Comparison of ENCODE assay signal across 8 mouse cellular contexts in genomic region chr7:25802241-25803125, GRCm38 (mm10). TPM values are rescaled to one million over a fixed set of nuclear protein-coding genes. Genes with fewer than 3 reads are reported as not detected.
DNase-seq lines count a peak whose midpoint lies in the region; ATAC-seq and TF ChIP-seq lines count a peak whose summit lies in the region.

No protein-coding gene starts in this region.

- peak overlapping the region; percentile 27 for H3K4me3 ChIP-seq in ES-Bruce4 (ENCODE audit: low read depth, low read length)
- 0 out of 2 replicates have a peak overlapping the region, but pooled peaks have one; percentile 6 for H3K4me3 ChIP-seq in brown adipose tissue, adult 24 weeks (ENCODE audit: insufficient read depth, low read depth, low read length)
- no peak overlapping the region for H3K4me3 ChIP-seq in lung, postnatal 0 days (ENCODE audit: low read depth, low read length)

- no peak for TF ChIP-seq POLR2A in ES-Bruce4 (IDR thresholded peaks at IDR 0.05; ENCODE audit: insufficient read depth, low read length)

- TF ChIP-seq CTCF in ES-Bruce4 (IDR thresholded peaks at IDR 0.05; ENCODE audit: low read depth, low read length), result no peak
- no peak for TF ChIP-seq CTCF in lung, postnatal 0 days (IDR thresholded peaks at IDR 0.05)

- H3K27ac ChIP-seq in ES-Bruce4 (ENCODE audit: insufficient read depth, low read length), result no peak overlapping the region
- H3K27ac ChIP-seq in brown adipose tissue, adult 24 weeks (replicated peaks; ENCODE audit: low read depth, low read length), result peak overlapping the region; percentile 63
- H3K27ac ChIP-seq in lung, postnatal 0 days (ENCODE audit: low read length), result peak overlapping the region; percentile 86

- WGBS in lung, postnatal 0 days, result 25% methylated on average over 24 of the region's 24 CpGs

- no peaks in the 10 kb centered on the region for H3K27me3 ChIP-seq in ES-Bruce4 (ENCODE audit: control insufficient read depth, insufficient read depth, low read length, poor library complexity, severe bottlenecking)
- H3K27me3 ChIP-seq in lung, postnatal 0 days (replicated peaks; ENCODE audit: insufficient read depth, low read length), result no peaks in the 10 kb centered on the region

- no peak overlapping the region for H3K9ac ChIP-seq in ES-Bruce4 (ENCODE audit: low read depth, poor library complexity, severe bottlenecking)
- H3K9ac ChIP-seq in lung, postnatal 0 days (replicated peaks; ENCODE audit: low read depth), result no peak overlapping the region

- peak overlapping the region; percentile 25; the same call in 1 of the 2 replicates for H3K4me2 ChIP-seq in lung, postnatal 0 days (replicated peaks; ENCODE audit: low read depth, low read length)

- no peaks in the 10 kb centered on the region for H3K36me3 ChIP-seq in ES-Bruce4 (ENCODE audit: control insufficient read depth, insufficient read depth, low read length, poor library complexity, severe bottlenecking)
- no peaks in the 10 kb centered on the region for H3K36me3 ChIP-seq in lung, postnatal 0 days (ENCODE audit: insufficient read depth, low read length)

- TF ChIP-seq EP300 in ES-Bruce4 (IDR thresholded peaks at IDR 0.05; ENCODE audit: insufficient read depth, low read depth, low read length), result peak; percentile 45; the same call in 1 of the 2 replicates
- peak; percentile 45; the same call in 1 of the 2 replicates for TF ChIP-seq EP300 in lung, postnatal 0 days (IDR thresholded peaks at IDR 0.05)

- H3K4me1 ChIP-seq in ES-Bruce4 (ENCODE audit: control insufficient read depth, insufficient read depth, low read length), result peaks cover 2% of the 10 kb centered on the region
- H3K4me1 ChIP-seq in brown adipose tissue, adult 24 weeks (ENCODE audit: control insufficient read depth, insufficient read depth, insufficient read length, low read length), result no peaks in the 10 kb centered on the region
- peaks cover 3% of the 10 kb centered on the region; the same call in 1 of the 2 replicates for H3K4me1 ChIP-seq in lung, postnatal 0 days (ENCODE audit: insufficient read depth, low read depth, low read length)

- peak; percentile 88 for DNase-seq in heart, adult 8-10 months (ENCODE audit: low spot score)
- DNase-seq in kidney, adult 9 months, result peak; percentile 52
- DNase-seq in lung, postnatal 0 days (ENCODE audit: low spot score), result peak; percentile 93
- peak; percentile 88 to 89 for DNase-seq in urinary bladder, postnatal 4 days (ENCODE audit: low spot score in 2 of 2)
- DNase-seq in cerebellum, adult 18-20 months, result no peak
- DNase-seq in spleen, adult 18-20 months, result no peak

- peak; percentile 86 for ATAC-seq in lung, postnatal 0 days

- no peaks in the 10 kb centered on the region for H3K9me3 ChIP-seq in ES-Bruce4 (replicated peaks; ENCODE audit: control insufficient read depth, insufficient read depth, low read length, poor library complexity, severe bottlenecking)
- H3K9me3 ChIP-seq in lung, postnatal 0 days (ENCODE audit: low read length), result no peaks in the 10 kb centered on the region

RNA-seq across cellular contexts. Expression of gene Axl, which starts 14.0 kb away (rescaled TPM):
- 16.4 and 21.5 TPM in 2 replicates for polyA plus RNA-seq in ES-Bruce4 (2011; ENCODE audit: insufficient read depth, insufficient read length, low read depth, missing spikeins)
- polyA plus RNA-seq in brown adipose tissue, adult 24 weeks (2012; ENCODE audit: insufficient read depth, insufficient read length, missing spikeins), result 18.6 and 24.1 TPM in 2 replicates
- total RNA-seq in heart, adult 8-10 months (2022), result 10 to 100 TPM; 50.2 to 70.9 (median 65.9) TPM
- polyA plus RNA-seq in lung, postnatal 0 days (2015; fragmentation: Nextera tagmentation; extraction: Ambion mirVana), result 74.6 and 81.6 TPM in 2 replicates

RNA-seq across cellular contexts. Expression of gene Cyp2s1, which starts 14.2 kb away (rescaled TPM):
- polyA plus RNA-seq in ES-Bruce4 (2011; ENCODE audit: insufficient read depth, insufficient read length, low read depth, missing spikeins), result 2.8 and 3.1 TPM in 2 replicates
- not detected in 2 replicates for polyA plus RNA-seq in brown adipose tissue, adult 24 weeks (2012; ENCODE audit: insufficient read depth, insufficient read length, missing spikeins)
- total RNA-seq in heart, adult 8-10 months (2022), result 10 to 100 TPM in 1 of 4 experiments, 1 to 10 TPM in 3; 4.1 to 11.5 (median 5.2) TPM
- 51.9 and 53.1 TPM in 2 replicates for polyA plus RNA-seq in lung, postnatal 0 days (2015; fragmentation: Nextera tagmentation; extraction: Ambion mirVana)

RNA-seq across cellular contexts. Expression of gene Hnrnpul1, which starts 47.9 kb away (rescaled TPM):
- 155 and 156 TPM in 2 replicates for polyA plus RNA-seq in ES-Bruce4 (2011; ENCODE audit: insufficient read depth, insufficient read length, low read depth, missing spikeins)
- 42.6 and 44.5 TPM in 2 replicates for polyA plus RNA-seq in brown adipose tissue, adult 24 weeks (2012; ENCODE audit: insufficient read depth, insufficient read length, missing spikeins)
- 10 to 100 TPM; 65.8 to 82.6 (median 71.5) TPM for total RNA-seq in heart, adult 8-10 months (2022)
- 32.4 and 34.5 TPM in 2 replicates for polyA plus RNA-seq in lung, postnatal 0 days (2015; fragmentation: Nextera tagmentation; extraction: Ambion mirVana)

Comparison
In these comparisons a context has a peak if more than half of its experiments do, and no peak if none do; other contexts are left out.
1. DNase-seq: peak in heart, adult 8-10 months (single experiment), kidney, adult 9 months (single experiment), lung, postnatal 0 days (single experiment) and urinary bladder, postnatal 4 days (2 of 2); none in cerebellum, adult 18-20 months (0 of 2) and spleen, adult 18-20 months (0 of 2).
2. RNA of gene Cyp2s1, which starts 14.2 kb away (polyA plus RNA-seq): 51.9 to 53.1 TPM in lung, postnatal 0 days; 2.8 to 3.1 TPM in ES-Bruce4 and not detected in brown adipose tissue, adult 24 weeks; every median in the first group is over 10 times any median in the second.